Mouse (Mus musculus) midbrain, postnatal 0 days (tissue): ENCODE data around the gene Clgn. TPM values are rescaled to one million over a fixed set of nuclear protein-coding genes. Genes with fewer than 3 reads are reported as not detected.

ENCODE experiments used
- ATAC-seq: fragments of 200-750 bp; cut with Nextera tagmentation; 2 replicates; pipeline ENCODE4 v1.8.0; 2017; ENCODE audit warnings: moderate number of reproducible peaks, mild to moderate bottlenecking, moderate TSS enrichment, moderate library complexity; ENCODE audit not compliant: low FRiP score
- DNase-seq: peaks from one replicate; pipeline ENCODE4 v3.0.0-alpha.2; 2015; ENCODE audit warnings: low spot score
- H3K27ac ChIP-seq: fragments of 300-500 bp; sonication (generic); 2 replicates; pipeline ENCODE4 v1.5.1; 2014; ENCODE audit warnings: low read depth, mild to moderate bottlenecking, low read length, mixed read lengths
- H3K27me3 ChIP-seq: fragments of 300-500 bp; sonication (generic); 2 replicates; pipeline ENCODE4 v1.6.1; 2014; ENCODE audit warnings: low read length, control low read depth, mixed read lengths; ENCODE audit not compliant: insufficient read depth
- H3K36me3 ChIP-seq: fragments of 300-500 bp; sonication (generic); 2 replicates; pipeline ENCODE4 v1.6.1; 2014; ENCODE audit warnings: low read length, control low read depth, mixed read lengths; ENCODE audit not compliant: insufficient read depth
- H3K4me1 ChIP-seq: fragments of 300-500 bp; sonication (generic); 2 replicates; pipeline ENCODE4 v1.6.1; 2014; ENCODE audit warnings: mild to moderate bottlenecking, control low read depth, antibody characterized with exemption, low read length, mixed read lengths; ENCODE audit not compliant: insufficient read depth
- H3K4me2 ChIP-seq: fragments of 300-500 bp; sonication (generic); 2 replicates; pipeline ENCODE4 v1.6.1; 2014; ENCODE audit warnings: low read depth, mild to moderate bottlenecking, low read length, mixed read lengths; ENCODE audit not compliant: poor library complexity, severe bottlenecking
- H3K4me3 ChIP-seq: fragments of 300-500 bp; sonication (generic); 2 replicates; pipeline ENCODE4 v1.5.1; 2014; ENCODE audit warnings: low read depth, mild to moderate bottlenecking, low read length, moderate library complexity
- H3K9ac ChIP-seq: fragments of 300-500 bp; sonication (generic); replicated peaks from 2 replicates; pipeline ENCODE4 v1.6.1; 2014; ENCODE audit warnings: mild to moderate bottlenecking, low read length, moderate library complexity, mixed read lengths; ENCODE audit not compliant: poor library complexity, severe bottlenecking
- H3K9me3 ChIP-seq: fragments of 300-500 bp; sonication (generic); 2 replicates; pipeline ENCODE4 v1.6.1; 2016; ENCODE audit warnings: low read length, control low read depth
- CTCF ChIP-seq: IDR thresholded peaks from 2 replicates; pipeline ENCODE4 v1.5.1; 2016; ENCODE audit warnings: antibody characterized with exemption, mild to moderate bottlenecking
- WGBS: fragments of 180-500 bp; shearing (Covaris S2); extraction: QIAGEN DNeasy Blood & Tissue Kit; methylation state at CpG from one replicate; pipeline ENCODE4 v1.1.7; 2014; 5-methylcytosine and 5-hydroxymethylcytosine counted together
- polyA plus RNA-seq: library from polyadenylated mRNA; unstranded; fragments of >200 nt; fragmentation: Nextera tagmentation; extraction: Ambion mirVana; gene quantifications from 2 replicates; pipeline ENCODE4 v1.2.1, GENCODE M21; 2015
- total RNA-seq: library from RNA; depleted of rRNA; stranded (reverse); fragments of >200 nt; gene quantifications from 2 replicates; pipeline ENCODE4 v1.2.3, GENCODE M21; 2014

The Clgn gene
- total and polyA plus RNA-seq, 2 experiments from 2014 or later: 5.6 to 11.4 TPM

GRCm38 (mm10) chr8:83442243-83443051, 52.8 kb downstream of the Clgn start:
- Histone ChIP-seq H3K9ac (peak overlapping the region; percentile 95), H3K36me3 (no peaks in the 10 kb centered on the region; the same call in 1 of the 2 replicates), H3K4me3 (peak overlapping the region; percentile 90), H3K9me3 (no peaks in the 10 kb centered on the region), H3K27me3 (no peaks in the 10 kb centered on the region), H3K4me1 (peaks cover 3% of the 10 kb centered on the region; the same call in 1 of the 2 replicates), H3K4me2 (peak overlapping the region; percentile 57), H3K27ac (peak overlapping the region; percentile 93)
- peak; percentile 24; the same call in 1 of the 2 replicates for TF ChIP-seq CTCF
- peak; percentile 100 for DNase-seq
- peak; percentile 100 for ATAC-seq
- under 1% methylated on average over 44 of the region's 64 CpGs for WGBS

DNA sequence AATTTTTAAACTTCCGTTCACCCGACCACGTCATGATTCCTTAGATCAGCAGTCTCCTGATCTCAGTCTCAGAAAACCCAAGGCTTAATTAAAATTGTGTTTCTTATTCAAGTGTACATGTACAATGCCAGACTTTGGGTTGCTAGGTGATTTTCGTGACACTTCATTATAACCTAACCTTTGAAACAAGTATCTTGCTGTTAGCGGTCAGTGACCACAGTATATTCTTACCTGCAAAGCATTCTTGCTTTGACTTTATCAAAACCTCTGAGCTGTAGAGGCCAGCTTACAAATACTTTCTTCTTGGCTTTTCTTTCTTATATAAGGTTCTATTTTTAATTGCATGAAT, 53.4 kb downstream of the Clgn start:
- Histone ChIP-seq H3K9ac (peak overlapping the region; percentile 64), H3K9me3 (no peaks in the 10 kb centered on the region), H3K27ac (peak overlapping the region; percentile 93), H3K4me3 (peak overlapping the region; percentile 90), H3K4me2 (peak overlapping the region; percentile 49), H3K4me1 (peaks cover 3% of the 10 kb centered on the region; the same call in 1 of the 2 replicates), H3K36me3 (no peaks in the 10 kb centered on the region; the same call in 1 of the 2 replicates), H3K27me3 (no peaks in the 10 kb centered on the region)
- TF ChIP-seq CTCF: no peak
- WGBS: 16% methylated on average over 5 of the region's 5 CpGs
- DNase-seq (peak; percentile 10), ATAC-seq (no peak; the same call in 1 of the 2 replicates)

- Histone ChIP-seq H3K4me3 (no peak overlapping the region), H3K27me3 (no peaks in the 10 kb centered on the region), H3K4me2 (no peak overlapping the region), H3K9ac (no peak overlapping the region), H3K4me1 (no peaks in the 10 kb centered on the region), H3K27ac (no peak overlapping the region), H3K9me3 (no peaks in the 10 kb centered on the region), H3K36me3 (no peaks in the 10 kb centered on the region)
- TF ChIP-seq CTCF: peak; percentile 53
- DNase-seq (peak; percentile 10), ATAC-seq (no peak)
- 73% methylated on average over 1 of the region's 1 CpGs for WGBS
Observed at GRCm38 (mm10) chr8:83449960-83450359, 60.3 kb downstream of the Clgn start.

DNA sequence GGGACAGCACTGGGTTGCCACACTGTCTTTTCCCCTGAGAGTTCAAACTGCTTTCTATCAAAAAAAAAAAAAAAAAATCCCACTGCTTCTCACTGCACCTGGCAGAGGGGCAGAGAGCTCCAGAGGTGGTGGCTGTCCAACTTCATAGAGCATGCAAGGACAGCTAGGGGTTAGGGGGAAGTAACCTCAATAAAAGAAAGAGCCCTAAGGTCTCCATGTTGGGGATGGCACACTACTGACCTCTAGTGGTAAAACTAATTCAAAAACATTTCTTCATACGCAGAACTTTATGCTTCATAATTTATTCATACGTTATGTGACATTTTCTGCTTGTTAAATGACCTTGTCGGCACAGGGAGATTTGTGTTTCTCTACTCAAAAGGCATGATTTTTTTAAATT, 61.4 kb downstream of the Clgn start:
- Histone ChIP-seq H3K36me3 (no peaks in the 10 kb centered on the region), H3K4me3 (no peak overlapping the region), H3K9ac (no peak overlapping the region), H3K9me3 (no peaks in the 10 kb centered on the region), H3K27me3 (no peaks in the 10 kb centered on the region), H3K4me1 (no peaks in the 10 kb centered on the region), H3K4me2 (no peak overlapping the region), H3K27ac (no peak overlapping the region)
- DNase-seq (peak; percentile 58), ATAC-seq (0 out of 2 replicates have a peak, but pooled peaks have one; percentile 34)
- peak; percentile 80 for TF ChIP-seq CTCF
- 19% methylated on average over 3 of the region's 3 CpGs for WGBS

GRCm38 (mm10) chr8:83457121-83457520, 67.5 kb downstream of the Clgn start:
- no peak overlapping the region for H3K9ac ChIP-seq
- DNase-seq (no peak), ATAC-seq (no peak)
- H3K9me3 ChIP-seq: no peaks in the 10 kb centered on the region
- H3K4me2 ChIP-seq: no peak overlapping the region
- TF ChIP-seq CTCF: no peak
- 36% methylated on average over 6 of the region's 6 CpGs for whole genome bisulfite sequencing
- no peaks in the 10 kb centered on the region for H3K4me1 ChIP-seq
- H3K36me3 ChIP-seq: no peaks in the 10 kb centered on the region
- H3K4me3 ChIP-seq: no peak overlapping the region
- H3K27me3 ChIP-seq: no peaks in the 10 kb centered on the region
- H3K27ac ChIP-seq: no peak overlapping the region

GRCm38 (mm10) chr8:83458222-83458621, 68.6 kb downstream of the Clgn start, which contains the start of gene Scoc:
Gene Scoc (minus strand): TSS chr8:83458391.
- no peaks in the 10 kb centered on the region for H3K9me3 ChIP-seq
- 86% methylated on average over 14 of the region's 14 CpGs for WGBS
- H3K36me3 ChIP-seq: no peaks in the 10 kb centered on the region
- H3K4me3 ChIP-seq: no peak within 1 kb of the TSS
- H3K4me1 ChIP-seq: no peaks in the 10 kb centered on the region
- no peak within 1 kb of the TSS for H3K9ac ChIP-seq
- no peak for TF ChIP-seq CTCF
- no peak within 1 kb of the TSS for H3K4me2 ChIP-seq
- H3K27me3 ChIP-seq: no peaks in the 10 kb centered on the region
- no peak within 1 kb of the TSS for H3K27ac ChIP-seq
- DNase-seq: no peak
- ATAC-seq: no peak
